Mouse (Mus musculus) large intestine, adult 2 months (tissue): ENCODE measurements around the gene Gabpa. TPM values are rescaled to one million over a fixed set of nuclear protein-coding genes. Genes with fewer than 3 reads are reported as not detected.

Experiments used
- DNase-seq: peaks from one replicate; pipeline ENCODE4 v3.0.0-alpha.2; 2012; ENCODE audit warnings: low read depth, low spot score
- WGBS: fragments of 180-500 bp; shearing (Covaris S2); methylation state at CpG from one replicate; pipeline ENCODE4 v1.1.7; 2018; 5-methylcytosine and 5-hydroxymethylcytosine counted together
- polyA plus RNA-seq: library from polyadenylated mRNA; depleted of rRNA; stranded (reverse); fragments of >200 nt; gene quantifications from 2 replicates; pipeline ENCODE4 v1.2.3, GENCODE M21; 2012; rRNA removed

The Gabpa gene
- polyA plus RNA-seq: 5.2 and 6.6 TPM in 2 replicates

DNA sequence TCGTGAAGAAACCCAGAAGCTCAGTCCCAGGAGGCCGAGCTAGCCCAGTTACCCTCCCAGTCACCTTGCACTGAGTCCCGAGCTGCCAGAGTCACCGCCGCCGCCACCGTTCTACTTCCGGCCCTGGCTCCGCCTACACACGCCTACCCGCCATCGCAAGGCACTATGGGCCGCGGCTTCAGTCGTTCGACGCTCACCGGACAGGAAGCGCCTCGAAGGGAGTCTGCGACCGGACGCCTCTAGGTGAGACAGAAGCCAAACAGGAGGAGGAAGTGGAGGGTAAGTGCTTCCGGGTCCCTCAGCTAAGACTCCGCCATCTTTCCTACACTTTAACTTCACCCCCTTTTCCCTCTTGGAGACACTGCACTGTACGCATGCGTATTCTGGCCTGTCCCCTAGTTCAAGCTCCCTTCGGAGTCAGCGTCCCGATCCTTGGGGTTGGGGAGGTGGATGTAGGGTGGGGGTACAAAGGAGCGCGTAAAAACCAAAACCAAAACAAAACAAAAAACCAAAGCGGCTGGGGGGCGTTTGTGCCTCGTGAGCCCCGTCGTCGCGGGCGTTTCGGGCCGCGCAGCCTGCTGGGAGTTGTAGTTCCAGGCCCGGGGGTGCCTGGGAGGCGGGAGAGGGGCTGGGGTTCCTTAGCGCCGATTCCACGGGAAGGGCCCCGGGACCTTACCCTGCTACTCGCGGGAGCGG, at the start of gene Gabpa:
Gabpa (plus strand) TSS at position 181 of the 696 bp plus-strand sequence.
- under 1% methylated on average over 52 of the region's 52 CpGs for WGBS
- peak; percentile 91 for DNase-seq

DNA sequence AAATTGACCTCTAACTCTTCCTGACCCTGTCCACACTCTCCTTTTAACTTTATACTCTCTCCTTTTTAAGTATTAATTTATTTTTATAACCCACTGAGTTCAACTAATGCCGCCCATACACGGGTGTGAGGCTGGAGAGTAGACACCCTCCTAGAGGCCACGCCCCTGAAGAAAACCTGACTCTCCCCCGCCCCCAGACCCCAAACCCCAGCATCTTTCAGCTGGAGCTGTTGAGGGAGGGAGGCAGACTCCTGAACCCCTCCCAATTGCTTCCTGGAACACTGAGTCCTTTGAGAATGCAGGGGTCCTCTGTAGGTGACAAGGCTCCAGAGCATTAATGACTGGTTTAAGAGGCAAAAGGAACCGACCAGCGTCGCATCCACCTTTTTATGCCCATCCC, 49.8 kb upstream of the Gabpa start:
- DNase-seq: no peak
- WGBS: 49% methylated on average over 7 of the region's 7 CpGs

DNA sequence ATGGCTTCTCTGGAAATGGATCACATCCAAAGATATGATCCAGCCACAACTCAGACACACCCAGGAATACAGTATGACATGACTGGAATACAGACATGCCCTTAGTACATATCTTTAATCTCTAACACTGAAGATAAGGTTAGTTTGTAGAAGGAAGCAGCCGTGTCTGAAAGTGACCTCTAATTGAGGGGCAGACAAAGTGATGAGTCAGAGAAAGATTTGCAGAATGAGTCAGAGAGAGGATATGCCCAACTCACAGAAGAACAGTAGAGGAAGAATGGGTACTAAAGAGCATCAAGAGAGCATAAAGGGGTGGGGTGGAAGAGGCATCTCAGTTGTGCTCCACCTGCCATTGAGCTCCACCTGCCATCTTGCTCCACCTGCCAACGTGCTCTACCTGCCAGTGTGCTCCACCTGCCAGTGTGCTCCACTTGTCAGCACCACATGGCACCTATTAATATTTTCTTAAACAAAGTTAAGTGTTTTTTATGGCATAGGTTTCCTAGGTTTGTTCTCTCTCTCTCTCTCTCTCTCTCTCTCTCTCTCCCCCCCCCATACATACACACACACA, 44.0 kb upstream of the Gabpa start:
- no peak for DNase-seq
- WGBS: 45% methylated on average over 2 of the region's 2 CpGs

DNA sequence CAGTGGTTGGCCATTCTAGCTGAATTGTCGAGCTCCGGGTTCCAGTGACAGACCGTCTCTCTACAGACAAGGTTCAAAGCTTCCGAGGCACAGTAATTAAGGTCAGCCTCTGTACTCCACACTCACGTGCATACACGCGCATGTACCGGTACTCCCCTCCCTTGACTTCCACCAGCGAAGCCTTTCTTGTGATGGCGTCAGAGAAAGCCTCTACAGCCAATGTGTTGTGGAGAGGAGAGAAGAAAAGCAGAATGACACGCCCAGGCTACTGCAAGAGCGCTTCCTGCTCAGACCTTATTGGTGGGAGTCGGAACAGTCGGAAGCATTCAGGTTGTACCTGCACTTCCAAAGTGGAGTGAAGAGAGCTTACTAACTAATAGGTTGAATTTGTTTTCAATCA, 41.3 kb upstream of the Gabpa start:
- 91% methylated on average over 14 of the region's 14 CpGs for WGBS
- DNase-seq: no peak

DNA sequence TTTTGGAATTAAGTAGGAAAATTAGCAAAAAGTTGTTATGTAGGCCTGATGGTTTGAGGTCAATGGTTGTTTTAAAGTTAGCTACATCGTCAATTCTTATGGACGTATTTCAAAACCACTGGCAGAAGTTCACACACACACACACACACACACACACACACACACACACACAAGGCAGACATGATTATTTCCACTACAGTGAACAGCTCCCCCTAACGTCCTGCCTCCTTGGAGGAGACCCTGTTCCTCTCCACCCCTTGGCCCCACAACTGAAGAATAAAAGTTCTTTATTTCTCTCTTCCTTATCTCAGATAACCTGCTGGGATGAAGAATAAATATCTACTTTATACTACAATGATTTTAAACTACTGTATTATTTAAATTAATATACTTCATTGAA, 39.4 kb upstream of the Gabpa start:
- 73% methylated on average over 3 of the region's 3 CpGs for WGBS
- DNase-seq: no peak

DNA sequence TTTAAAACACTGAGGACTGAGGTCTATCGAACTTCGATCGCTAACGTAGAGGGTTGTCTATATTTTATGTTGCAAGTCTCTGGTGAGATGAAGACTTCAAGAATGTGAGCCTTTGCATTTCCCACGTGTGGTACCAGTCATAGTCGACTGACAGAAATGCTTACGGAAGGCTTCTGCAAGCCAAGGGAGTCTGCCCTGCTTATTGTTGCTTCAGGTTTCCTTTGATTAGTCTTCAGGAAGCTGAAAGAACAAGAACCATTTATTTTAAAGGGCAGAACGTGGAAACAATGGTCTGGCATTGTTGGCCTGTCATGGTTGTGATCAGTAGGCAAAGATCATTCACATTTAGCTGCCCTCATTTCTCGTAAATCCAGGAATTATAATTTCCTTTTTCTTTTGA, 38.0 kb upstream of the Gabpa start:
- WGBS: 78% methylated on average over 9 of the region's 9 CpGs
- no peak for DNase-seq

DNA sequence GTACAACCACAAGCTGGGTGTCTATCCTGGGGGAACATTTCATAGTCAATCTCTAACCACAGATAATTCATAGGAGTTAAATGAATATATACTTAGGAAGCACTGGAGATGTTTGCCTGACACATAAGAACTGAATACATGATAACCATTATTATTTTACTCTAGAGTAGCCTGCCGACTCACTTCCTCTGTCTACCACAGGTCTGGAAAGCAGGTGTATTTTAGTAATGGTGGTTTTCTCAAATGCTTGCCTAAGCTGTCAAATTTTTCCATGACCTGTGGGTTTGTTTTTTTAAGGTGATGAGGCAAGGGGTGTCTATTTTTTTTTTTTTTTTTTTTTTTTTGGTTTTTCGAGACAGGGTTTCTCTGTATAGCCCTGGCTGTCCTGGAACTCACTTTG, 34.7 kb upstream of the Gabpa start:
- no peak for DNase-seq
- 72% methylated on average over 2 of the region's 2 CpGs for WGBS

DNA sequence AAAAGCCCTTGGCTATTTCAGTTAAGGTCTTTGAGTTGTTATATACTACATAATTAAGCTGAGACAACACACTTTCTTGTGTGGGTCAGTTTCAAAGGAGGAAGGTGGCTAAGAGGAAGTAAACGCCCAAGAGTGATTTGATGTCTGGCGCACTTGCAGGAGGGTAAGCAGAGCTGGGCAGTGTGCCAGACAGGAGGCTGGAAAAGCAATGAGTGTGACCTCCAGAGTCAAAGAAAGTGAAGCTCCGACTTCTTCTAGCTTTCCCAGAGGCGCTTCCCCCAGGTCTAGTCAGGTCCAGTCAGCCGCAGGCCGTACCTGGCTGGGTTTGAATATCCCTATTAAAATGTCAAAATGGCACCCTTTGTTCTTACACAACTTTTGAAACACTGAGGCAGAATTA, 32.5 kb upstream of the Gabpa start:
- DNase-seq: peak; percentile 71
- 13% methylated on average over 6 of the region's 6 CpGs for WGBS

DNA sequence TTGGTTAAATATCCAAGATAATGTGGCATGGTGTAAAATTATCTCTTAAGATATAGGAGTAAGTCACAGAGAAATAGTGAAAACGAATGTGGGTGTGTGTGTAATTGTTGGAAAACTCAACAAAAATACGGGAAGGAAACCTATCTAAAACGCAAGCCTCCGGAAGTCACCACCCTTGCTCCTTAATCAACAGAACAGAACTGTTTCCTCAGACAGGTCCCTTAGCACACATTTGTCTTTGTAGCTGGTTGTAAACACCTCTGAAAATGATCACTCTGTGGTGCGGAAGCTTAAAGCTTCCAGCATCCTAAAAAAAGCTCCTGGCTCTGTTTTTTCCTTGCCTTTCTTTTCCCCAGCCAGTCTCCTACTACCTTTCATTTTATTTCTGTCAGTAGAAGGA, 29.9 kb upstream of the Gabpa start:
- WGBS: 80% methylated on average over 5 of the region's 5 CpGs
- DNase-seq: no peak

DNA sequence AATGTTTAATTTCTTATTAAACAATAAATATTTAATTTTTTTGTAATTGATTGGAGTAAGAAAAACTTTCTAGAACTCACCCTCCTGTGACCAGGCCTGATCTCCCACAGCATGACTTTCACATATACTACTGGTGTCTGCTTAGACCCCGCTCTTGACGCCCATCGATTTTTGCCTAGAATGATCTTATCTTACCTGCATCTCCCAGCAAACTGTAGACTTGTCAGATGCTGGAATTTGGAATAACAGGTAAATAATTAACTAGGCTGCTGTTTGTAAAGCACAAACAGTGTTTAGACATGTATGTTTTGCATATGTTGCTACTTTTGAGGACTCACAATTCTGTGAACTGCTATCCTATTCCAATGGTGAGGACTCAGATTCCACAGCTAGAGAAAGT, 28.6 kb upstream of the Gabpa start:
- WGBS: 79% methylated on average over 3 of the region's 3 CpGs
- DNase-seq: no peak

DNA sequence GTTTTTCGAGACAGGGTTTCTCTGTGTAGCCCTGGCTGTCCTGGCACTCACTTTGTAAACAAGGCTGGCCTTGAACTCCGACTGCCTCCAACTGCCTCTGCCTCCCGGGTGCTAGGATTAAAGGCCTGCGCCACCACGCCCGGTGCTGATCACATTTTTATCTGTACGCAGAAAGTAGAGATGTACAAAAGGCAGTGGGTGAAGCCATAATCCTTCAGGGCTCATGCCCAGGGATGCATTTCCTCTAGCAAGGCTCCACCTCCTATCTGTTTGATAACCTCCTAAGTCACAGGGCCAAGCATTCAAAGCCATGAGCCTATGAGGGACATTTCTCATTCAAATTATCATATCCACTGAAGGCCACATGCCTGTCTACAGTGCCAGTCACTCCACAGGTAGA, 26.9 kb upstream of the Gabpa start:
- WGBS: 88% methylated on average over 7 of the region's 7 CpGs
- DNase-seq: no peak

DNA sequence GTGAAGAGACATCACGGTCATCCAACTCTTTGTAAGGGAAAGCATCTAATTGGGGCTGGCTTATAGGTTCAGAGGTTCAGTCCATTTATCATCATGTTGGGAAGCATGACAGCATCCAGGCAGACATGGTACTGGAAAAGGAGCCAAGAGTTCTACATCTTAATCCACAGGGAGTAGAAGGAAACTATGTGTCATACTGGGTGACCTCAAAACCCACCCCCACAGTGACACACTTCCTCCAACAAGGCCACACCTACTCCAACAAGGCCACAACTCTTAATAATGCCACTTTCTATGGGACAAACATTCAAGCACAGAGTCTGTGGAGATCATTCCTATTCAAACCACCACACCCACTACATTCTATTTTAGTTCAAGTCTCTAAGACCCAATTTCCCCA, 24.5 kb upstream of the Gabpa start:
- no peak for DNase-seq
- WGBS: 81% methylated on average over 1 of the region's 1 CpGs

DNA sequence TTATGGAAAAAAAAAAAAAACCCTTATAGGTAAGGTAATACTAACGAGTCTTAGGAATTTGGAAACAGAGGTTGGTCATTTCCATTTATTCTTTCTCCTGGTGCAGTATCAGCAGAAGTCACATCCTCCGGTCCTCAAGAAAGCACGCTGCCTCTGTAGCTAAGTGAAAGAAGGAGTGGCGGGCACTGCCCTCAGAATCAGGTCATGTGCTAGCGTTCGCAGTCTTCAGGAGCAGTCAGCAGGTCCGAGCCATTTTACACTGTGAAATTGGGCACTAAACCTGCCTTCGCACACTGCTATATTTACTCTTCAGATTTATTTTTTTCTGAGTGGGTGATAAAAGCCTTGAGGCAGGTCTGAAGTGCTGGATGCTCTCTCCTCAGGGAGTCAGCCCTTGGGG, 20.9 kb upstream of the Gabpa start:
- WGBS: 48% methylated on average over 8 of the region's 8 CpGs
- no peak for DNase-seq

DNA sequence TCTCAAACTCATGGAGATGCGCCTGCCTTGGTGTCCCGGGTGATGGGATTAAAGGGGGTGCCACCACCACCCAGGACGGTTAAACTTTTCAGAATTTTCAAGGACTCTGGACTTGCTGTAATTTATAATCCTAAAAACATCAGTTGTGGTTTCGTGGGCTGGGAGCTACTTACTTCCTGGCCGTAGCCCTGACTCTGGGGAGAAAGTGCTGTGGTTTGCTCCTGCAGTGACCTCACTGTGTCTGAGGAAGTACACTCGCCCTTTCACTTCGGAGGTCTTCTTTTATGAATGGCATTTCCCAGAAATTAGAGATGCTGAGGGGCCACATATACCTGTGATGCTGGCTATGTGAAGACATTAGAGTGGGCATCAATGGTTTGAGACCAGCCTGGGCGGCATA, 20.2 kb upstream of the Gabpa start:
- WGBS: 71% methylated on average over 8 of the region's 8 CpGs

DNA sequence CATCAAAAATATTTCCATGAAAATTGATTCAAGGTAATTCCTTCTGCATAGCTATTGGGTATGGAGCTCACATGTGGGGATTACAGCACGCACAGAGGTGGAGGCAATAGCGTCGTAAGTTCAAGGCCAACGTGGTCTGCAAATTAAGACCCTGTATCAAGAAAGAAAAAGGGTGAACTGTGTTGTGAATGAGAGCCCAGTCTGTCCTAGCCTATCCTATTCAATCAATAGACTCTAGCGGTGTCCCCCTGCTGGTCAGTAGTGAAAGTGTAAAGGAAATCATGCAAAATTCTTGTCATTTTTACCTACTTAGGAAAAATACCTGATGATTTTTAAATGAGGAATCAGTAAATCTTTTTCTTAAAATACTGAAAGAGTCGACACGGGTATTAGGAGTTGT, 17.3 kb upstream of the Gabpa start:
- DNase-seq: no peak
- 35% methylated on average over 7 of the region's 7 CpGs for WGBS

More for the DNA sequence above, 20.2 kb upstream of the Gabpa start:
- no peak for DNase-seq

DNA sequence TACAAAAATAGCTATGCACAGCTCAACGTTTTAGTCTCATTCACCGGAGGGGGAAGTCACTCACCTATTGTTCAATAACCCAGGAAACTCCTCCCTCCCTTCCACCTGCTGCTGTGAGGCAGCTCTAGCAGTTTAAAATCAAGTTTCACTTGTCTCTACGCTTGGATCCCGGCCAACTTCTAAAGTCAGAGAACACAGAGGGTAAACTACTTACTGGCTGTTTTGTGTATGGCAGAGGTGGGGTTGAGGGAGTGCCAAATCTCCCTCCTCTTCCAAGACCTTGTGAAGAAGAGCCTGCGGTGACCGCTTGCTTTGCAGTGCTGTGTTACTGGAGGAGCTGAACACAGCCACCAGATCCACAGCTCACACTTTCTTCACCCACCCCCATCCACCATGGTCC, 9.7 kb upstream of the Gabpa start:
- DNase-seq: peak; percentile 72
- 28% methylated on average over 6 of the region's 6 CpGs for WGBS

DNA sequence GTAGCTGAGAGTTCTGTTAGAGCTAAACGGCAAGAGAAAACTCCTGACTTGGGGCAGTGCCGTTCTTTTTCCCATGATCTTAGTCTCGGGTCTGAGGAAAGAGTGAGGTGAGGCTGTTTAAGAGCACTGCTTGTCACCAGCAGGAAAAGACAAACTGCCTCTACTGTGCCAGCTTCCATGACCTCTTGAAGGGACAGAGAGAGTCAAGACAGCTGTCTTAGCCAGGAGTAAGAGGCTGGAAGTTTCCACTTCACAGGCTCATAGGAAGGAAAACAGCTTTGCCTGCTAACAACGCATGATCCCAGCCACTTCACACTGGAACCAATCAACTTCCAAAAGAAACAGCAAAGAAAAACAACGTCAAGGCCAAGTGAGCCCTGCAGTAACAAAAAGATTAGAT, 3.0 kb upstream of the Gabpa start:
- WGBS: 68% methylated on average over 5 of the region's 5 CpGs
- DNase-seq: no peak

DNA sequence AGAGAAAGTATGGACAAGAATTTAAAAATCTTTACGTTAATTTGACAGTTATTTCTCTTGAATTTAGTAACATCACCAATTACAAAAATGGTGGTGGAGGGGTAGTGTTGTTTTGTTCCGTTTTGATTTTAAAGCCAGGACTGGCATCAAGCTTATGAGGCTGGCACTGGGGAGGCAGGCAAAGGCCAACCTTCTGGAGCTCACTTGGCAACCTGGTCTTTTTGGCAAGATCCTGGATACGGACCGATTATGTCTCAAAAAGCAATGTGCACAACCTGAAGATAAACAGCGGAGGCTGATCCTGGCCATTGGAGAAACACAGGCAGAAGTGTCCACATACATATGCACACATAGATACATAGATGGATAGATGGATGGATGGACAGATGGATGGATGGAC, 2.0 kb upstream of the Gabpa start:
- 89% methylated on average over 5 of the region's 5 CpGs for WGBS
- no peak for DNase-seq

DNA sequence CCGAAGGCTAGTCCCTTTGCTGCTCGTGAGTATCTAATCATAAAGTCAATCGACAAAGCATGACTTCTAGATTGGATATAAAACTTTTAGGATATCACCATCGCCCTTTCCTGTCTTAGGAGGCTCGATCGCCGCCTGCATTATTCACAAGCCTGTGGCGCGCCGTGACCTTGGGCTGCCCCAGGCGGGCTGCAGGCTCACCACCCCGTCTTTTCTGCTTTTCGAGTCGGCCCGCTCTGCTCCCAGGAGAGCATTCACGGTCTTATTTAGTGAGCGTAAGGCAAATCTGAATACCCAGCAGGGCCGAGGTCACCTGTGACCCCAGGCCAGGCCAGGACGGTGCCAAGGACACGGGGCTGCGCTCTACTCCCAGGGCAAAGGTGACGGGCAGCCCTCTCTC, 381 bp upstream of the Gabpa start:
- WGBS: under 1% methylated on average over 22 of the region's 22 CpGs
- no peak for DNase-seq

DNA sequence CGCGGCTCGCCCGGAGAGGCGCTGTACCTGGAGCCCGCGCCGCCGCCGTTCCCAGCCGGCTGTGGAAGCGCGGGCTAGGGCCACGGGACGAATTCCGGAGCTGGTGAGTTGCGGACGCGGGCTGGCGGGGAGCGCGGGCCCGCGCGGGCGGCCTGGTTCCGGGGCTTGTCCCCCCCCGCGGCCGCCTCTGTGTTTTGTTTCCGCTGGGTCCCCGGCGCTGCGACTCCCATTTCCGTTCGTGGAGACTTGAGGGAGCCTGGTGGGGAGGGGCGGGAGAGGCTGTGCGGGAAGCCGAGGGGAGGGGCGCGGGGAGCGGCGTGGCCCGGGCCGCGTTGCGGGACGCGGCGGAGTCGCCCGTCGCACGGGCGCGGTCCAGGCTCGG, 707 bp downstream of the Gabpa start, which contains the start of gene Atp5j:
Atp5j (minus strand) TSS at position 185 of the 382 bp plus-strand sequence.
- WGBS: under 1% methylated on average over 57 of the region's 57 CpGs
- DNase-seq: no peak

DNA sequence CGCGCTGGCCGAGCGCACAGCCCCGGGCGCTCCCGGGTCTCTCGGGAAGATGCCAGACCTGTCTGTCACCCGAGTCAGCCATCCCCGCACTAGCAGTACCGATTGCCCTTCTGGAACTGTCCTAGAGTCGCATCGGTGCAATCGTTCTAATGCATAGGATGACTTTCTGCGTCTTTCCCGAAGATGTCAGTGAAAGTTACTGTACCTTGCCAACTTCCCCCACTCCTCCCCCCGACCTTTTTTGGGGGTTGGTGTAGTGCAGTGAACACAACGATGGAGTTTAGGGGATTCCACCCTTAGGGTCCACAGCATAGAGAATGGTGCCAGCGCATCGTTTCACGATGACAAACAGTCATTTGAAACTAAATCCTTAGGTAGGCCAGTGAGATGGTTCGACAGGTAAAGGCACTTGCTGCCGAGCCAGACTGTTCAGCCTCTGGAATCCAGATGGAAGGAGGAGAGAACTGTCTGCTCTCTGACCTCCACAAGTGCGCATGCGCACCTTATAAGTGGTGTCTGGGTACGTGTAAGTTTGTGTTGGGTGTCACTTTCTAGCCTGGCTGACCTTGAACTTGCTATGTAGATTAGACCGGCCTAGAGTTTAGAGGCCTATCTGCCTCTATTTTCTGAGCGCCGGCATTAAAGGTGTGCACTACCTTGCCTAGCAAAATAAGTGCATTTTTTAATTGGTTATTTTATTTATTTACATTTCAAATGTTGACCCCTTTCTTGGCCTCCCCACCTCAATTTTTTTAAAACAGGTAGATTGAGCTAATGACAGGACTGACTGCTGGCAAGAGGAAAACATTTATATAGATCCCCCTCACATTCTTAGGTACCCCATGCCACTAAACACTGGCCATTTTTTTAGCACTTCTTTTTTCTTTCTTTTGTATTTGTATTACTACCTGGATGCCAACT, 1.4 kb downstream of the Gabpa start:
- peak; percentile 70 for DNase-seq
- 3% methylated on average over 29 of the region's 29 CpGs for WGBS
